Mouse (Mus musculus) myocyte (in vitro differentiated cells): ENCODE measurements around the gene Kif12.

Experiments
- MYOG ChIP-seq, 3 experiments: IDR thresholded peaks; one replicate each; pipeline ENCODE4 v1.6.1; 2011; ENCODE audit warnings: control low read depth in 2 of 3, low read depth in 2 of 3, mild to moderate bottlenecking in 2 of 3; ENCODE audit not compliant: insufficient read length in 2 of 3, control insufficient read depth in 1 of 3, insufficient read depth in 1 of 3
- POLR2A ChIP-seq: IDR thresholded peaks from one replicate; pipeline ENCODE4 v1.6.1; 2011; ENCODE audit warnings: low read depth, mild to moderate bottlenecking, control low read depth, moderate library complexity; ENCODE audit not compliant: insufficient read length
- REST ChIP-seq: IDR thresholded peaks from one replicate; pipeline ENCODE4 v1.6.1; 2011; ENCODE audit warnings: mild to moderate bottlenecking, control low read depth, moderate library complexity; ENCODE audit not compliant: insufficient read depth, insufficient read length

DNA sequence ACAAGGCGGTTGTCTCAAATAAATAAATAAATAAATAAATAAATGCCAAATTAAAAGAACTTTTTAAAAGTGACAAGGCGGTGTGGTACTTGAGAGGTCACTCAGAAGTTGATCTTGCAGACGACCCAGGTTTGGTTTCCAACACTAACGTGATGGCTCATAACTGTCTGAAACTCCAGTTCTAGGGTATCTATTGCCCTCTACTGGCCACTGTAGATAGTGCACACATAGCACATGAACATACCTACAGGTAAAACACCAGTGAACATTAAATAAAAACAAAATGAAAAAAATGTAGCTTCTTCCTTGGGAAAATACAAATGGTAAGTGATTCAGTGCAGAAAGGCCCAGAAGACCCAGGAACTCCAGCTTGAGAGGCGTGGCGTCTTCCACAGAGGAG, 24.7 kb downstream of the Kif12 start:
- TF ChIP-seq REST (no peak), POLR2A (no peak), MYOG (IDR thresholded peaks at IDR 0.05; ENCODE audit: control insufficient read depth in 1 of 3, insufficient read depth in 1 of 3, insufficient read length in 2 of 3, low read depth in 2 of 3) (no peak)
